Mouse (Mus musculus) lung, adult 2 months (tissue): ENCODE results near the gene Nipal4.

ENCODE experiments used
- CTCF ChIP-seq: fragments of 200-500 bp; IDR thresholded peaks from 2 replicates; pipeline ENCODE4 v1.5.1; 2011; ENCODE audit warnings: mild to moderate bottlenecking, low read length, control low read depth; ENCODE audit not compliant: insufficient read depth
- POLR2A ChIP-seq: fragments of 200-500 bp; IDR thresholded peaks from 2 replicates; pipeline ENCODE4 v1.6.1; 2011; ENCODE audit warnings: low read depth, mild to moderate bottlenecking, control low read depth, low read length, borderline replicate concordance; ENCODE audit errors: extremely low read depth

GRCm38 (mm10) chr11:46146619-46147018 is 19.7 kb downstream of the Nipal4 start:
- no peak for TF ChIP-seq CTCF
- TF ChIP-seq POLR2A = no peak
